Mouse (Mus musculus): ENCODE measurements around the gene Sbpl.
"Not testable (repeated sequence)": the region's sequence is repeated elsewhere in the genome, so short reads cannot be mapped to it uniquely, and the experiment has no call there.

The Sbpl gene

DNA sequence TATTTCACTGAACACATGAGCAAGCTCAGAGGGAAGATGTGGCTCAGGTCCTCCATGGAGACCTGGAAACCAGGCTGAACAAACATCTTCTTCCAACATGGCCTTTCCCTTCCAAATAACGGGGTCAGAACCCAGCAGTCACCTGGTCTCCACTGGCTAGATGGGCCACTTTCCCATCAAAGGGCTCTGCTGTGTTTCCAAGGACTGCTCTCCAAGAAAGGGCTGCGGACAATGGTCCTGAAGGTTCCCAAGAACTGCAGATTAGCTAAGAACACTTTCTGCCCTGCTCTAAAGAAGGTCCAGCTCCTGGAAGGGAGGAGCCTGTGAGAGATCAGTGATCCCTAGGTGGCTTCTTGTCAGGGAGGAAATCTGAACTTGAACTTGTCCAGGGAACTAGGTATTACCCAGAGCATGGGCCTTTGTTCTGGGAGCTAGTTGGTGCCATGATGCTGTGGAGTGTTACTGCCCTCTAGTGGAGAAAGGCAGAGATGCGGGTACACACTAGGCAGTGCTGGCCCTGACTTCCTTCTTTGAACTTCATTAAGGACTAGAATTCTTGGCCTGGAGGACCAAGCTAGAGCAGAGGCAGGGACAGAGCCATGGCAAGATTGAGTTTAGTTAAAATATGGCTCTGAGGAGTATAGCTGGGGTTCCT lies 5.1 kb upstream of the Sbpl start:
- DNase-seq = peak; percentile 70

DNA sequence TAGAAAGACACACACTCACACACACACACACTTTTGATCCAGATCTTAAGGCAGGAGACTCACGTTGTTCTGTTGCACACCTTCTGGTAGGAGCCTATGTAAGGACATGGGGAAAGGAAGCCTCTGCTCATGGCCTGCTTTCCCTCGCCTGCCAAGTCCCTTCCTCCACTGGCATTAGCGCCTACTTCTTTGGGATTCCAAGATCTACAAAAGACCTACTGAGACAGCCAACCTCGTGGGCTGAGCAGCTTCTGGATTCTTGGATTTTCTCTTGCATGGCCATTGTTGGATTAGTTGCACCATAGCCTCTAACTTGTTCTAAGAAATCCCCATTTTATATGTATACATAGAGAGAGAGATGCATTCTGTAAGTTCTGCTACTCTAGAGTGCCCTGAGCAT lies 4.2 kb downstream of the Sbpl start:
- not testable (repeated sequence) for DNase-seq

DNA sequence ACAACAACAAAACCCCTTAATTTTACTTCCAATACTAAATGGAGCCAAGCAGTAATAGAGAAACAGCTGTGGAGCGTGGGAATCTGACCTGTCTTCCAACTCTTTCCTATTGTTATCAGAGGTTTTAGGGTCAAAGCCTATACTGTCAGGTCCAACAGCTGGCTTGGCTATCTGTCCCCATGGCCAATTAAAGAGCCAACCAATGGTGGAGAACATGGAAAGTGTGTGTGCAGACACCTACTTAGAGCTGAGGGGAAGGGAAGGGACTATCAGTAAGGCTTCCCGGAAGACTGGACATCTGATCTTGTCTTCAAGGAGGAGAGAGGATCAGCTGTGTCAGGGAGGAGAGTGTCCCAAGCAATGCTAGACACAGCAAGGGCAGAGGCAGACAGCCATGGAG lies 6.0 kb downstream of the Sbpl start:
- DNase-seq = no peak

DNA sequence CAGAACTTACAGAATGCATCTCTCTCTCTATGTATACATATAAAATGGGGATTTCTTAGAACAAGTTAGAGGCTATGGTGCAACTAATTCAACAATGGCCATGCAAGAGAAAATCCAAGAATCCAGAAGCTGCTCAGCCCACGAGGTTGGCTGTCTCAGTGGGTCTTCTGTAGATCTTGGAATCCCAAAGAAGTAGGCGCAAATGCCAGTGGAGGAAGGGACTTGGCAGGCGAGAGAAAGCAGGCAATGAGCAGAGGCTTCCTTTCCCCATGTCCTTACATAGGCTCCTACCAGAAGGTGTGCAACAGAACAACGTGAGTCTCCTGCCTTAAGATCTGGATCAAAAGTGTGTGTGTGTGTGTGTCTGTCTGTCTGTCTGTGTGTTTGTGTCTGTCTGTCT lies 7.6 kb downstream of the Sbpl start:
- DNase-seq = not testable (repeated sequence)

DNA sequence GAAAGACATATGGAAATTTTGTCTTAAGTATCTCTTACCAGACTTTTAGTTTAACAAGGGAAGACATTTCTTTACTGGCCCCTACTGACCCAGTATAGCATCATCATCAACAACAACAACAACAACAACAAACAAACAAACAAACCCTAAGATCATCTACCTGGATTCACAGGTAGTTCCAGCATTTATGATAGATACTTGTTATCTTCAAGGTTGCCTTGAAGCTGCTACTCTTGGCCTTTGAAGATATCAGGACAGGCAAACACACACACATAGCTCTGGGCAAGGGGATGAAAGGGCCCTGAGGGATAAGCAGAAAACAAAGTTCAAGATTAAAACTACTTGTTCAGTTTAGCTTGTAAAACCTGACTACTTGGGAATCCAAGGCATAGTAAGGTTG lies 13.7 kb downstream of the Sbpl start, which contains the start of gene Sbp:
Gene Sbp, plus strand, starts transcription at position 301 of the 400 bp plus-strand sequence.
- DNase-seq = no peak

DNA sequence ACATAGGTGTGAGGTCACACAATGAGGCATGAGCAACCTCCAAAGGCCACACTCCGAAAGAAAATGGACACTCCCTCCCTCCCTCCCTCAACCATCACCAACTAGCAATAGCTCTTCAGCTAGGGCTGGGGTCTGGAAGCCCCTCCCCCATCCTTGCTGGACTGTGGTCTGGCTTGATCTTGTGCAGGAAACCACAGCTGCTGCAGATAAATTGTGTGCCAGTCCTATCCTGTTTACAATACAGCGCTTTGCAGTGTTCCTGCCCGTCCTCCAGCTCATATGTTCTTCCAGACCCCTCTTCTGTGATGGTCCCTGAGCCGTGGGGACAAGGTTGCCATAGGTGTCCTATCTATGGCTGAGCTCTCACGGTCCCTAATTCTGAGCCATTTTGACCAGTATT lies 23.9 kb downstream of the Sbpl start:
- no peak for DNase-seq

DNA sequence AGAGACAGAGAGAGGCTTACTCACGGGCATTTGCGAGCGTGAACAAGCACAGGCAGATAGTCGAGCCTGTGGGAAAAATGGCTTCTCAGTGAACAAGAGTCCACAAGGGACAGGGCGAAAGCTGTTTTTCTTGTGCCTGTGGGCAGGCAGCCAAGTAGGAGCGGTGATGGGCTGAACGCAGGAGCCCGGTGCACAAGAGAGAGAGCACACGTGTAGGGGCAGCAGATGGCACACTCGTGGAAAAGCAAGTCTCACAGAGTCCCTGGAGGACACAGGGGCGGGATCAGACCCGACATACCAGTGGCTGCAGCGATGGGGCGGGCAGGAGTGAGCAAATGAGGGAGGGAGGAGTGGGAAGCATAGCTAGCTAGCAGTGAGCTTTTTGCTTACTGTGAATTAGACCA lies 30.0 kb downstream of the Sbpl start:
- DNase-seq = peak; percentile 75

DNA sequence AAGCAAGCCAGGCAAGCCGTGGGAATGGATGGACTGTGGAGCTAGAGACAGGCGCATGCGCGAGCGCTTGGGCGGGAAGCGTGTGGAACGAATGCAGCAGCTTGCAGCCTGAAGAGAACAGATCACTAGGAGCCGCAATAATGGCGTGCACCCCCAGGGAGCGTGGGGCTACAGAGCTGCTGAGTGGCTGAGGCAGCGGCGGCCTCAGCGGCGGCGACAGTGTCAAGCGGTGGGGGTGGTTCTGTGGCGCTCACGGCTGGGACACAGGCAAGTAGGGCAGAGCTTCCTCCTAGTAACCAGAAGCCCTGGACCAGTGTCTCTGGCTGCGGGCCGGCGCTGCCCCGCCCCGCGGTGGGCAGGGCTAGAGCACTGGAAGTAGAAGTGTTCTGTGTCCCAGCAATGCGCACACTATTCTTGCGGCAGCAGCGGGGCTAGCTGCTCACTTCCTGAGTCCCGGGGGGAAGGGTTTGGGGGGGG lies 30.5 kb downstream of the Sbpl start:
- peak; percentile 92 for DNase-seq

DNA sequence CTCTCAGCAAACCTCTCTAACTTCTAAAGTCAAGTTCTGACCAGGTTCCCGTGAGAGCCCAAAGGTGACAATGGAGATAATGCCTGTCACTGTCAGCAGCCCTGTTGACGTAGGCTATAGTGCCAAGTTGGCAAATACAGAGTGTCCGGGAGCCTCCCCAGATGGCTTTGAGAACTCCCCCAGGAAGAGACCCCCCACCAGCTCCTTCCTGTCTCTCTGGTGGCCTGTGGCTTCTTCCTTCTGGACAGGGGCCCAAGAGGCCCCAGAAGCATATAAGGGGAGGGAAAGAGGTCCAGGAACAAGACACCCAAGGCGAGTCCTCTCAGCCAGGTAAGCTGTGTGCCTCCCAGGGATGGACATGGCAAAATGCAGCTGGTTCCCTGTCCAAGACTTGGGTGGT lies 37.9 kb downstream of the Sbpl start, which contains the start of gene Dcpp3:
Gene Dcpp3, plus strand, starts transcription at position 301 of the 400 bp plus-strand sequence.
- DNase-seq = not testable (repeated sequence)
